Mouse (Mus musculus) heart, postnatal 10 days (tissue): Measurements from ENCODE around the gene Asap2. TPM values are rescaled to one million over a fixed set of nuclear protein-coding genes. Genes with fewer than 3 reads are reported as not detected.

Experiments used
- DNase-seq, 2 experiments: peaks; one replicate each; pipeline ENCODE4 v3.0.0; 2021
- intact Hi-C: fragments of 180-260 bp; cut with DNase I; formaldehyde crosslinking; loops from one replicate; pipeline ENCODE4 v1.15.1; 2025
- total RNA-seq, 2 experiments: library from RNA; stranded (reverse); gene quantifications; 2 replicates each; pipeline ENCODE4 v1.2.3; 2021

Asap2 gene
- total RNA-seq, 2 experiments from 2014 or later, result 19.0 to 21.1 TPM

- peak; percentile 66 to 79 for DNase-seq
- intact Hi-C loops, result loop anchor here (5.0 kb wide), 1 partner anchor 93 kb away; no protein-coding TSS in a partner anchor
These were observed 214.5 kb downstream of the Asap2 start for GRCm38 (mm10) chr12:21204701-21205312.

GRCm38 (mm10) chr12:21205799-21206198 is 215.5 kb downstream of the Asap2 start:
- intact Hi-C loops, result loop anchor here (5.0 kb wide), 1 partner anchor 93 kb away; no protein-coding TSS in a partner anchor
- DNase-seq, result no peak

DNA sequence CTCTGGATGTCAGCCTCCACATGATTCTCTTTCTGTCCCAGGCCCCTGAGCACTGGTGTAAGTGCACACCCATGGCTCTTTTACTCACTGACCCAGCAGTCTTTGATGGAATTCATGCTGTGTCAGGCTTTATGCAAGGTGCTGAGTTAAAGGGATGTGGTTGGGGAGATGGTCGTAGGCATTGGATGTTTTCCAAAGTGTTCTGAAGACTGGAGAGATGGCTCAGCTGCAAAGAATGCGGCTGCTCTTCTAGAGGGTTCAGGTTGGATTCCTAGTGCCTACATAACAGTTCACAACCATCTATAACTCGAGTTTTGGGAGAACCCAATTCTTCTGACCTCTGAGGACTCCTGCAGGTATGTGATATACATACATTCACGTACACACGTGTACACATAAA is 217.2 kb downstream of the Asap2 start:
- intact Hi-C loops, result loop anchor here (5.0 kb wide), 1 partner anchor 95 kb away; no protein-coding TSS in a partner anchor
- DNase-seq, result no peak

- intact Hi-C loops, result loop anchor here (5.0 kb wide), 1 partner anchor 96 kb away; no protein-coding TSS in a partner anchor
- DNase-seq, result no peak
These were observed 218.0 kb downstream of the Asap2 start for GRCm38 (mm10) chr12:21208172-21208795.

- DNase-seq, result no peak
- intact Hi-C loops, result loop anchor here (5.0 kb wide), 1 partner anchor 97 kb away; no protein-coding TSS in a partner anchor
These were observed 219.0 kb downstream of the Asap2 start for GRCm38 (mm10) chr12:21209273-21209672.

DNA sequence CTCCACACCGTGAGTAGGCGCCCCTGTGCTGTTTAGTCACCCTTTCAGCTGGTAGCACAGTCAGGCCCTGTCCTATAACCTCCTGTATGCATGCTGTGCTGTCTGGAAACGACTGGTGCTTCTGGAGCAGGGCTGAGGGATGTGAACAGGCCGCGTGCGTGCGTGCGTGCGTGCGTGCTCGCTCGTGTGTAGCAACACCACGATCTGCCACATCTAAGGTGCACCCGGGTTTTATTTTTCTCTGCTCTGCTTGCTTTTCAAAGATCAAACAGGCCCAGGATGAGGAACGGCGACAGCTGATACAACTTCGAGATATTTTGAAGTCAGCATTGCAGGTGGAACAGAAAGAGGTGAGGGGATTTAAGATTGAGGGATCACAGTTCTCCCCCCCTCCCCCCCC is 222.6 kb downstream of the Asap2 start:
- no peak for DNase-seq
- intact Hi-C loops, result no loop called here

DNA sequence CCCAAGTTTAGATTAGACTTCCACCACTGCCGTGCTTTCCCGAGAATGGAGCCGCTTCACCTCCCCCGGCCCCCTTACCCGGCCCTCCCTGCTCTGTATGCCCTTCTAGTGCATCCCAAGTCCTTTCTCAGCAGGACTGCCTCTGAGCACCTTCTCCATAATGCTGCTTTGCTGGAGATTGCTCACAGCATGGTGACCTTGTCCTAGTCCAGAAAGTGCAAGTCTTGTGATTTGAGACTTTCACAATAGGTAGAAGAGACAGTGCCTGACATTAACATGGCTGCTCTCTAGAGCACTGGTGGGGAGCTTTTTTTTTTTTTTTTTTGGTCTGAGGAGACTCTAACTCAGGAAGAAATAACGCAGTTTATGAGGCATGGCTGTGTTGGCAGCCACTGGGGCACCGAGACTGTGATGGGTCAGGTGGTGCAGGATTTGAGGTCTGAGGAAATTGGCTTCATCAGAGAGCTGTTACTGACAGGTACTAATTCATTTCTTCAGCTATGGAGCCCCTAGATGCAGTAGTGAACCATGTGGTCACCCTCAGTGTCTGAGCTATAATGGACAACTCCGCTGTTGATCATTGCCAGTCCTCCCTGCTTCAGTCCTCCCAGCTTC is 224.4 kb downstream of the Asap2 start:
- no peak for DNase-seq
- intact Hi-C loops, result no loop called here

DNA sequence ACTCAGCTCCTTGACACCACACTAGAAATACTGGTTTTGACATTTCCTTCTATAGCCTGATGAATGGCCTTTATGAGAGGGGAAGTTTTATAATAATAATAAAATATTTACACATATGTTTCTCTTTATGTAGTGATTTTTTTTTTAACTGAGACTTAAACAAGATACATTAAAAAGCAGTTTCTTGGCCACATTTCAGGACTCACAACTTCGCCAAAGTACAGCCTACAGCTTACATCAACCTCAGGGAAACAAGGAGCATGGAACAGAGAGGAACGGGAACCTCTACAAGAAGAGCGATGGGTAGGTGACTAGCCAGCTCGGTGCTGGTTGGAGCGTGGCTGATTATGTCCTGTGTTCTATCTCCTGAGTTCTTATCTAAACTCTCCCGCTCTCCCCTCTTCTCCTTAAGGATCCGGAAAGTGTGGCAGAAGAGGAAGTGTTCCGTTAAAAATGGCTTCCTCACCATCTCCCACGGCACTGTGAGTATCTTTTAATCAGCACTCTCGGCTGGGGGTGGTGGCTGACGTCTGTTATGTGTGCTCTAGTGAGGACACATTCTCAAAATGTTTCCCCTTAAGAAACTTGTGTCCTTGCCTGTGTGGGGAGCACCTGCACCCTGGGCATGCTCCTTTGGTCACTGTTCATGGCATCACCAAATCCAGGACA is 227.7 kb downstream of the Asap2 start:
- intact Hi-C loops, result no loop called here
- no peak for DNase-seq

DNA sequence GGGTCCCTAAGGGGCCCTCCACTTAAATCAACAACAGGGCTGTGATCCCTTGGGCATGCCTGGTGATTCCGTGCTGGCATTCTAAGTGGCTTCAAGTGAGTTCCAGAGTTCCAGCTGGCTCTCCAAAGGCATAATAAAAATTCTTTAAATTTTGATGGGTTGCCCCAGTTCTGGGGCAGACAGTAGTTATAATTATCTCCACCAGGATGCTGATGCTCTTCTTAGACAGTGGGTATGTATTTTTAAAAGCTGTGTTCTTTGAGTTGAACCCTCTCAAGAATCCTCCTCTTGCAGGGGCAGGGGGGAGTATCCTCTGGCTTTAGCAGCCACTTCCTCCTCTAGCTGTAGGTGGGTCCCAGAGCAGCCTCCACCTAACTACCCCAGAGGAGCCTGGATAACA is 230.3 kb downstream of the Asap2 start:
- no peak for DNase-seq
- intact Hi-C loops, result no loop called here

GRCm38 (mm10) chr12:21223923-21224322 is 233.7 kb downstream of the Asap2 start:
- intact Hi-C loops, result no loop called here
- DNase-seq, result no peak

DNA sequence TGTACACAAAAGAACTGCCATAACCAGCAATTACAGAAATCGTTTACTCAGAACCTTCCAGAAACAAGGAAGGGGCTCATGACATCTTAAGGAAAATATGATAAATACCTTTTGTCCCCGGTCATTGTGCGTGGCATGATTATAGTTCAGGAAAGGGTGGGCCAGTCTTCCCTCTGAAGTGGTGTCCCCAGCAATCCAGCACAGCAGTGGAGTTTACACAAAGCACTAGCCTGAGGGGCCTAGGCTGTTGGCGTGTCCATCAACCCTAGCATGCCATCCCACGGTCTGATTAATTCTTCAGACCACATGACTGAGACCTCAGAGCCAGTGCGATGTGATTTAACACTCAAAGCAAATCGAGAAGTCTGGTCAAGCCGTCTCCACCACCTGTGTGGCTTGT is 235.1 kb downstream of the Asap2 start:
- DNase-seq, result no peak
- intact Hi-C loops, result loop anchor here (5.0 kb wide), 2 partner anchors 37 to 148 kb away; no protein-coding TSS in a partner anchor

GRCm38 (mm10) chr12:21226316-21226715 is 236.1 kb downstream of the Asap2 start:
- intact Hi-C loops, result loop anchor here (5.0 kb wide), 2 partner anchors 36 to 149 kb away; no protein-coding TSS in a partner anchor

DNA sequence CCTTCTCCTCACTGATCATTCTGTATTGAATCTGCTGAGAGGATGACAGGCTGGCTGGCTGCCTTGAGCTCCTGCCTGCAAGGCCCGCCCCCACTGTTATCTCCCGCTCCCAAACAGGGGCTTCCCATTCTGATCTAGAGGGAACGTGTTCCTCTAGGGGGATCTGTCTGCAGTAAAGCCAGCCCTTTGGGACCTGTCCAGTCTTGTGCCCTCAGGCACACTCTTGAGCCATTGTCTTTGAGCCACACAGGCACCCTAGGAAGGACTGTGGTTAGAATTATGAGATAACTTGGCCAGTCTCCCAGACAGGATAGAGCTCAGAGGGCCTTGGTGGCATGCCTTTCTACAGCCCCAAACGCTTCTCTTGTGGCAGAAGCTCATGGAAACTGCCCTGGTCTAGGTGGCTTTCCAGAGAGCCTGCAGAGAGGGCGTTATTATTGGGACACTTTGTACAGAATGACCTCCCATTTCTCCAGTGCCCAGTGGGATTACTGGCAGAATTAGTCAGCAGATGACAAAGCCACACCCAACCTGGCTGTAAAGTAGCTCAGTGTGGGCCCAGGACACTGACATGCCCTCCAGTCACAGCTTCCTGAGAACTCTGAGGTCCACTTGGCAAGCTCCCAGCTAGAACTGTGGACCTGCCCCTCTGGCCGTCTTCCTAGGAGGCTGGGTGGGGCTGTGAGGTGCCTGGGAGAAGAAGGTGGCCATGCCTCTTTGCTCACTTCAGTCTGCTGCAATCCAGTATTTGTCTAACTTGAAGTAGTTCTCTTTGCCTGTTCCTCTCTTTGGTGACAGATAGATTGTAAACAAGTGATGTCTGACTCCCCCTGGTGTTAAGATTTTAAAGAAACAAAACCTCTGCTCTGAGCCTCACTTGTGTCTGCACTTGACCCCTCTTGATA is 237.1 kb downstream of the Asap2 start:
- intact Hi-C loops, result loop anchor here (1.0 to 5.0 kb wide), 3 partner anchors 35 to 150 kb away; no protein-coding TSS in a partner anchor
- peak; percentile 73 to 81 for DNase-seq

More at GRCm38 (mm10) chr12:21226316-21226715, 236.1 kb downstream of the Asap2 start:
- DNase-seq, result no peak

DNA sequence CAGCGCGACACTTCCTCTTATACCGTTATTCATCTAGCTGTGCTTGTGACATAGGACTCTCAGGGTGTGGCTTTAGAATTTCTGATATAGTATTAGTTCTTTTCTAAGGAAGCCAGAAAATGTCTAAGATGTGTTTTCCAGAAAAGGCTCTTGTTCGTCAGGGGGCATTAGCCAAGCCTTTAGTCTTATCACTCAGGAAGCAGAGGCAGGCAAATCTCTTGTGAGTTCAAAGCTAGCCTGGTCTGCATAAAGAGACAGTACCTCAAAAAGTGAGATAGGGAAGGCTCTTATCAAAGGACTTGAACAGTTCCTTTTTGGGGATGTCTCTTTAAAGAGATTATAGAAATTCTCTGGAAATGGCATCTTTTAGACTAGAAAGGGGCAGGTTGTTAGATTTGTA is 238.4 kb downstream of the Asap2 start:
- no peak for DNase-seq
- intact Hi-C loops, result loop anchor here (5.0 kb wide), 2 partner anchors 34 to 151 kb away; no protein-coding TSS in a partner anchor

DNA sequence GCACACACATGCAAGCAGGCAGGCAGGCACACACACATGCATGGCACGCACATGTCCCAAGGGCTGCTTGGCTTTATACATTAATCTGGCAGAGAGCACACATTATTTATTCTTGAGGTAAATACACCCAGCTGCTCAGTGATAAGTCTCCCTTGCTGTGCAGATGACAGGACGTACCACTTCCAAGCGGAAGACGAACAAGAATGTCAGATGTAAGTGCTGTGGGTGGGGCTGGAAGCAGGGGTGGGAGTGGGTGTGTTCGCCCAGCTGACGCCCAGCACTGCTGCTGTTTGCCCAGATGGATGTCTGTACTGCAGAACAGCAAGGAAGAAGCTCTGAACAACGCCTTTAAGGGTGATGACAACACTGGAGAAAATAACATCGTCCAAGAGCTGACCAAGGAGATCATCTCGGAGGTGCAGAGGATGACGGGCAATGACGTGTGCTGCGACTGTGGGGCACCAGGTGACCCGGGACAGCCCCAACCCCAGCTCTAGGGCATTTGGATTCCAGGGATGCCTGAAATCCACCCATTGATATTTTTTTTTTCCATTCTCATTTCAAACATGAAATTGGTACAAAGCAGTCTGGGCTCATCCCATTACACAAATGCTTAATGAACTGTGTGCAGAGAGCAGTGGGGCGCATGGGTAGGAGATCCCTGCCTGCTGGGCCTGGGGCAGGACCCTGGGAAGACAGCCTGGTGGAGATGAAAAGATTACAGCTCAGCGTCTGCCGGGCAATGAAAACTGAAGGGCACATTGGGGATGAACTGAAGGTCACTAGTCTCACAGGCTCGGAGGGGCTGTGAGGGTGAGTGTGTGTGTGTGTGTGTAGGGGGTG is 239.0 kb downstream of the Asap2 start:
- DNase-seq, result no peak
- intact Hi-C loops, result loop anchor here (5.0 kb wide), 2 partner anchors 33 to 152 kb away; no protein-coding TSS in a partner anchor

- no peak for DNase-seq
- intact Hi-C loops, result no loop called here
These were observed 243.5 kb downstream of the Asap2 start for GRCm38 (mm10) chr12:21233727-21234126.

DNA sequence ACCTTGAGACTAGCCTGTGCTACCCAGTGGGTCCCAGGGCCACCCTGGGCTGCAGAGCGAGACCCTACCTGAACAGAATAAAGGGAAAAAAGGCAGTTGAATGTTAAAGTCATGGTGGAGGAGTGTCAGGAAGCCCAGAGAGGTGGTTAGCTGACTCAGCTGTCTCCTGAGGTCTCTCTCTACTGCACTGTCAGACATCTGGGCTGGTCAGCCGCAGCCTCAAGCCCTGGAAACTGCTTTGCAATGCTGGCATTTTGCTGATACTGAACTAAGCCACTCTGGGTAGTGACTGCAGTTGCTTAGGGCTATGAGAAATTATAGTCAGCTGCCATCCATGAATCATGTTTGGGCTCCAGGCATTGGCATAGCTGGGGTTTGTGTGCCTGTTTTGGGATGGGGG is 244.3 kb downstream of the Asap2 start:
- no peak for DNase-seq
- intact Hi-C loops, result no loop called here

GRCm38 (mm10) chr12:21241965-21242364 is 251.7 kb downstream of the Asap2 start:
- intact Hi-C loops, result no loop called here

DNA sequence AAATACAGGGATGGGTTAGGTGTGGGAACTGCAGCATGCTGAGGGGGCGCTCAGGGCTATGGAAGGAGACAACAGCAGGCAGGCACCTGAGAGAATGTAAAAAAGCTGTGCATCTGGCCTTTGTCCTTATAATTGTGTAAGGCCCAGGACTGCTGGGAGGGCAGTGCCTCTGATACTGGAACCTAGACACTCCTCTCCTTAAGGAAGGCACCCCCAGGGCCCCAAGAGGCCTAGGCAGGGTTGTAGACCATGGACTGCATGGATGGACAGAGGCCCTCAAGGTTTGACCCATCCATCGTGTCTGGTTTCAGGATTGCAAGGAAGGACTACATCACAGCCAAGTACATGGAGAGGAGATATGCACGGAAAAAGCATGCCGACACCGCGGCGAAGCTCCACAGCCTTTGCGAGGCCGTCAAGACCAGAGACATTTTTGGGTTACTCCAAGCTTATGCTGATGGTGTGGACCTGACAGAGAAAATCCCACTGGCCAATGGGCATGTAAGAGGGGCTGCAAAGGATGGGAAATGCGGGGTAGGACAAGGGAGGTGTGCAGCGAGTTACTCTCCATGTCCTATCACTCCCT is 254.2 kb downstream of the Asap2 start:
- DNase-seq, result no peak
- intact Hi-C loops, result no loop called here

More at GRCm38 (mm10) chr12:21241965-21242364, 251.7 kb downstream of the Asap2 start:
- DNase-seq, result no peak
